Comparison of ENCODE assay signal across 8 mouse cellular contexts in the genomic region with DNA sequence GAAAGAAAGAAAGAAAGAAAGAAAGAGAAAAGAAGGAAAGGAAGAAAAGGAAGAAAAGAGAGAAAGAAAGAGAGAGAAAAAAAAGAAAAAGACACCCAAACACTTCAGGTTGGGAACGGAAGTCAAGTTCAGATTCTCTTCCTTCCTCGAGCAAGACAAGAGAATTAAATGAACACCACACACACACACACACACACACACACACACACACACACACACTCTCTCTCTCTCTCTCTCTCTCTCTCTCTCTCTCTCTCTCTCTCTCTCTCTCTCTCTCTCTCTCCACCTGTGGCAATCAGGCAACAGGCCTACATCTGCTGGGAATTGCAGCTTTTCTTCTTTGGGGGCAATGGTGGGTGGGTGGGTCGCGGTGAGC. TPM values are rescaled to one million over a fixed set of nuclear protein-coding genes. Genes with fewer than 3 reads are reported as not detected.
DNase-seq lines count a peak whose midpoint lies in the region; ATAC-seq and TF ChIP-seq lines count a peak whose summit lies in the region.
"Not testable (repeated sequence)": the region's sequence is repeated elsewhere in the genome, so short reads cannot be mapped to it uniquely, and the experiment has no call there.

No protein-coding gene starts in this region.

- ATAC-seq in forebrain, embryonic 11.5 days (replicated peaks; ENCODE audit: low FRiP score); heart, embryonic 15.5 days (replicated peaks; ENCODE audit: insufficient number of reproducible peaks, insufficient read depth, low FRiP score, low read depth); intestine, embryonic 16.5 days; neural tube, embryonic 14.5 days (ENCODE audit: low read depth): not testable (repeated sequence)

- TF ChIP-seq CTCF in bone marrow macrophage, adult 2 months (IDR thresholded peaks at IDR 0.05; ENCODE audit: low read depth, low read length); liver, adult 2 months (IDR thresholded peaks at IDR 0.05; ENCODE audit: low read depth, low read length): not testable (repeated sequence)

- not testable (repeated sequence) for H3K79me2 ChIP-seq in liver, adult 2 months (ENCODE audit: control insufficient read depth, insufficient read depth, low read length)
- H3K79me2 ChIP-seq in macrophage (ENCODE audit: inconsistent target), result peaks cover 41% of the 10 kb centered on the region

- not testable (repeated sequence) for H3K9me3 ChIP-seq in forebrain, embryonic 11.5 days (ENCODE audit: control insufficient read depth, low read length); heart, embryonic 15.5 days (replicated peaks); intestine, embryonic 16.5 days (ENCODE audit: control insufficient read depth, low read length); neural tube, embryonic 14.5 days (ENCODE audit: control insufficient read depth, low read length)

- peak overlapping the region; percentile 91 for H3K4me3 ChIP-seq in bone marrow macrophage, adult 2 months (ENCODE audit: insufficient read depth, low read length)
- peak overlapping the region; percentile 85 for H3K4me3 ChIP-seq in forebrain, embryonic 11.5 days (ENCODE audit: low read depth, low read length)
- H3K4me3 ChIP-seq in heart, embryonic 15.5 days, result peak overlapping the region; percentile 86
- H3K4me3 ChIP-seq in intestine, embryonic 16.5 days (ENCODE audit: low read length), result peak overlapping the region; percentile 87
- H3K4me3 ChIP-seq in liver, adult 2 months (ENCODE audit: insufficient read depth, low read depth, low read length), result peak overlapping the region; percentile 81
- H3K4me3 ChIP-seq in macrophage (ENCODE audit: inconsistent target), result peak overlapping the region; percentile 37
- peak overlapping the region; percentile 83 for H3K4me3 ChIP-seq in neural tube, embryonic 14.5 days (ENCODE audit: low read depth, low read length)

- TF ChIP-seq POLR2A in bone marrow macrophage, adult 2 months (IDR thresholded peaks at IDR 0.05; ENCODE audit: borderline replicate concordance, low read depth, low read length); liver, adult 2 months (IDR thresholded peaks at IDR 0.05; ENCODE audit: extremely low read depth, insufficient read depth, low read length): not testable (repeated sequence)

- H3K4me1 ChIP-seq in bone marrow macrophage, adult 2 months (ENCODE audit: control insufficient read depth, insufficient read depth, low read length), result peaks cover 13% of the 10 kb centered on the region
- not testable (repeated sequence) for H3K4me1 ChIP-seq in forebrain, embryonic 11.5 days (replicated peaks; ENCODE audit: control insufficient read depth, insufficient read depth, low read length); intestine, embryonic 16.5 days (ENCODE audit: control insufficient read depth, insufficient read depth, low read length); liver, adult 2 months (ENCODE audit: control insufficient read depth, insufficient read depth, low read length); neural tube, embryonic 14.5 days (ENCODE audit: control insufficient read depth, insufficient read depth, low read length)
- H3K4me1 ChIP-seq in heart, embryonic 15.5 days (replicated peaks), result peaks cover 17% of the 10 kb centered on the region

- not testable (repeated sequence) for H3K36me3 ChIP-seq in forebrain, embryonic 11.5 days (ENCODE audit: control insufficient read depth, insufficient read depth, low read length); heart, embryonic 15.5 days; intestine, embryonic 16.5 days (ENCODE audit: control insufficient read depth, insufficient read depth, low read length); liver, adult 2 months (ENCODE audit: control insufficient read depth, insufficient read depth, low read length); macrophage (ENCODE audit: inconsistent target); neural tube, embryonic 14.5 days (ENCODE audit: control insufficient read depth, insufficient read depth, low read length)

- 1% methylated on average over 3 of the region's 4 CpGs for WGBS in forebrain, embryonic 11.5 days
- 8% methylated on average over 2 of the region's 4 CpGs for WGBS in heart, embryonic 15.5 days
- WGBS in intestine, embryonic 16.5 days, result 0% methylated on average over 4 of the region's 4 CpGs
- 3% methylated on average over 4 of the region's 4 CpGs for WGBS in liver, adult 2 months
- 17% methylated on average over 1 of the region's 4 CpGs for WGBS in macrophage (ENCODE audit: missing documents)
- WGBS in neural tube, embryonic 14.5 days, result 3% methylated on average over 4 of the region's 4 CpGs

- H3K27me3 ChIP-seq in forebrain, embryonic 11.5 days (ENCODE audit: control insufficient read depth, insufficient read depth, low read length); heart, embryonic 15.5 days; intestine, embryonic 16.5 days (replicated peaks; ENCODE audit: control insufficient read depth, insufficient read depth, low read length); liver, adult 2 months (ENCODE audit: control insufficient read depth, insufficient read depth, low read length); neural tube, embryonic 14.5 days (ENCODE audit: control insufficient read depth, insufficient read depth, low read length): not testable (repeated sequence)

- H3K27ac ChIP-seq in bone marrow macrophage, adult 2 months (ENCODE audit: insufficient read depth, low read depth, low read length), result peak overlapping the region; percentile 47
- H3K27ac ChIP-seq in forebrain, embryonic 11.5 days (ENCODE audit: low read depth, low read length); macrophage; neural tube, embryonic 14.5 days (ENCODE audit: low read depth, low read length): not testable (repeated sequence)
- H3K27ac ChIP-seq in heart, embryonic 15.5 days, result peak overlapping the region; percentile 94
- peak overlapping the region; percentile 84; the same call in 1 of the 2 replicates for H3K27ac ChIP-seq in intestine, embryonic 16.5 days (ENCODE audit: low read length)
- H3K27ac ChIP-seq in liver, adult 2 months (replicated peaks; ENCODE audit: insufficient read depth, low read depth, low read length), result peak overlapping the region; percentile 47

- H3K4me2 ChIP-seq in forebrain, embryonic 11.5 days (ENCODE audit: low read depth, low read length, severe bottlenecking), result peak overlapping the region; percentile 64
- H3K4me2 ChIP-seq in heart, embryonic 15.5 days, result peak overlapping the region; percentile 66
- H3K4me2 ChIP-seq in intestine, embryonic 16.5 days (ENCODE audit: low read depth, low read length), result peak overlapping the region; percentile 55
- peak overlapping the region; percentile 52 for H3K4me2 ChIP-seq in neural tube, embryonic 14.5 days (ENCODE audit: low read depth, low read length)

- H3K9ac ChIP-seq in forebrain, embryonic 11.5 days (ENCODE audit: low read length), result peak overlapping the region; percentile 84
- peak overlapping the region; percentile 96 for H3K9ac ChIP-seq in heart, embryonic 15.5 days
- peak overlapping the region; percentile 92 for H3K9ac ChIP-seq in intestine, embryonic 16.5 days (ENCODE audit: low read depth, low read length)
- H3K9ac ChIP-seq in liver, adult 2 months (ENCODE audit: low read depth, low read length), result peak overlapping the region; percentile 92
- peak overlapping the region; percentile 93 for H3K9ac ChIP-seq in neural tube, embryonic 14.5 days (replicated peaks; ENCODE audit: low read depth, low read length)

- DNase-seq in 3T3-L1 (ENCODE audit: low read depth, low spot score), result peak; percentile 9
- DNase-seq in forebrain, embryonic 11.5 days (ENCODE audit: low spot score), result not testable (repeated sequence)
- peak; percentile 27 for DNase-seq in liver, adult 2 months (ENCODE audit: extremely low read depth, low read depth, low spot score)

RNA-seq across cellular contexts. Expression of a gene that starts 1.1 kb away (rescaled TPM):
- 29.6 and 31.7 TPM in 2 replicates for polyA plus RNA-seq in bone marrow macrophage, adult 2 months (2012; ENCODE audit: insufficient read depth, insufficient read length, missing spikeins)
- polyA plus RNA-seq in forebrain, embryonic 11.5 days (2014; fragmentation: Nextera tagmentation; extraction: Ambion mirVana), result 3.9 and 4.8 TPM in 2 replicates
- 4.6 and 4.7 TPM in 2 replicates for polyA plus RNA-seq in heart, embryonic 15.5 days (2015; fragmentation: Nextera tagmentation; extraction: Ambion mirVana)
- 2.6 and 2.7 TPM in 2 replicates for polyA plus RNA-seq in intestine, embryonic 16.5 days (2015; fragmentation: Nextera tagmentation; extraction: Ambion mirVana)
- total RNA-seq in liver, adult 2 months (2014; rRNA removed), result 25.2 and 27.9 TPM in 2 replicates
- polyA plus RNA-seq in liver, adult 2 months (2012; rRNA removed), result 7.5 and 15.1 TPM in 2 replicates
- 100 to 1,000 TPM in 1 of 26 experiments, 10 to 100 TPM in 25; 23.3 to 124 (median 54.7) TPM for total RNA-seq in macrophage (2018; cell fraction: chromatin; rRNA removed)
- total RNA-seq in macrophage (2018; cell fraction: cytosol; rRNA removed), result 10 to 100 TPM; 10.9 to 22.8 (median 15.2) TPM
- 10 to 100 TPM; 25.9 to 88.3 (median 44.5) TPM for total RNA-seq in macrophage (2018; cell fraction: nucleus; rRNA removed)
- polyA plus RNA-seq in macrophage (2018), result 8.4 to 15.5 TPM (median 9.3 TPM) in 3 replicates
- polyA plus RNA-seq in neural tube, embryonic 14.5 days (2014; fragmentation: Nextera tagmentation; extraction: Ambion mirVana), result 8.5 and 8.6 TPM in 2 replicates

Comparison
In these comparisons a context has a peak if more than half of its experiments do, and no peak if none do; other contexts are left out.
1. H3K4me3 ChIP-seq: peak in every context shown above with its lines; median percentile 91 in bone marrow macrophage, adult 2 months; 87 in intestine, embryonic 16.5 days; 86 in heart, embryonic 15.5 days; 85 in forebrain, embryonic 11.5 days; 83 in neural tube, embryonic 14.5 days; 81 in liver, adult 2 months; 37 in macrophage.